Mouse (Mus musculus): Measurements from ENCODE around the gene Tmem209.

GRCm38 (mm10) chr6:30538240-30538639 is 28.7 kb upstream of the Tmem209 start:
- no peak for TF ChIP-seq POLR2A (IDR thresholded peaks at IDR 0.05; ENCODE audit: insufficient read depth, low read depth, low read length)
- no peak for TF ChIP-seq CTCF (IDR thresholded peaks at IDR 0.05; ENCODE audit: insufficient read depth, low read depth, low read length)
